Mouse (Mus musculus): ENCODE data around the gene Il12a.

DNA sequence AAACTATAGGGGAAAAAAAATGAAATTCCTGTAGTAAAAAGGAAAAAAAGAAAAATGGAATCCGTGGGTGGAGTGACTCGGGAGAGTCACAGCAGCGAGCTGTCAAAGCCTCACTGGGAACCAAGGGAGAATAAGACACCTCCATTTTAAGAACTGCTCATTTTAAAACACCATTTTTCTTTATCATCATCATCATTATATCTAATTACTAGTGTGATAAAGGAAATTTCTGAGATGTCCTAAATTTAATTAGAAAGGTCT, 53.0 kb downstream of the Il12a start:
- TF ChIP-seq CTCF (IDR thresholded peaks at IDR 0.05; ENCODE audit: insufficient read depth, low read length): no peak
- TF ChIP-seq POLR2A (IDR thresholded peaks at IDR 0.05; ENCODE audit: borderline replicate concordance, extremely low read depth, low read depth, low read length): no peak

Data from lung, adult 2 months (tissue).